Mouse (Mus musculus) heart, embryonic 15.5 days (tissue): ENCODE data around the gene Fer. TPM values are rescaled to one million over a fixed set of nuclear protein-coding genes. Genes with fewer than 3 reads are reported as not detected.

ENCODE experiments used
- ATAC-seq: fragments of 200-750 bp; cut with Nextera tagmentation; replicated peaks from 2 replicates; pipeline ENCODE4 v1.8.0; 2017; ENCODE audit warnings: low read depth, moderate TSS enrichment; ENCODE audit not compliant: insufficient number of reproducible peaks, insufficient read depth, low FRiP score
- H3K27ac ChIP-seq: fragments of 300-500 bp; sonication (generic); 2 replicates; pipeline ENCODE4 v1.5.1; 2015; ENCODE audit warnings: mild to moderate bottlenecking, inconsistent platforms
- H3K27me3 ChIP-seq: fragments of 300-500 bp; sonication (generic); 2 replicates; pipeline ENCODE4 v1.6.1; 2015; ENCODE audit warnings: inconsistent platforms
- H3K36me3 ChIP-seq: fragments of 300-500 bp; sonication (generic); 2 replicates; pipeline ENCODE4 v1.6.1; 2015; ENCODE audit warnings: mild to moderate bottlenecking, inconsistent platforms
- H3K4me1 ChIP-seq: fragments of 300-500 bp; sonication (generic); replicated peaks from 2 replicates; pipeline ENCODE4 v1.6.1; 2015; ENCODE audit warnings: inconsistent platforms
- H3K4me2 ChIP-seq: fragments of 300-500 bp; sonication (generic); 2 replicates; pipeline ENCODE4 v1.6.1; 2015; ENCODE audit warnings: inconsistent platforms, mild to moderate bottlenecking, moderate library complexity
- H3K4me3 ChIP-seq: fragments of 300-500 bp; sonication (generic); 2 replicates; pipeline ENCODE4 v1.5.1; 2015; ENCODE audit warnings: mild to moderate bottlenecking, inconsistent platforms
- H3K9ac ChIP-seq: fragments of 300-500 bp; sonication (generic); 2 replicates; pipeline ENCODE4 v1.6.1; 2015; ENCODE audit warnings: mild to moderate bottlenecking, inconsistent platforms
- H3K9me3 ChIP-seq: fragments of 300-500 bp; sonication (generic); replicated peaks from 2 replicates; pipeline ENCODE4 v1.6.1; 2016; ENCODE audit warnings: inconsistent platforms
- WGBS: fragments of 180-500 bp; shearing (Covaris S2); methylation state at CpG from one replicate; pipeline ENCODE4 v1.1.7; 2015; ENCODE audit warnings: mixed read lengths; 5-methylcytosine and 5-hydroxymethylcytosine counted together
- polyA plus RNA-seq: library from polyadenylated mRNA; unstranded; fragments of >200 nt; fragmentation: Nextera tagmentation; extraction: Ambion mirVana; gene quantifications from 2 replicates; pipeline ENCODE4 v1.2.1, GENCODE M21; 2015

The Fer gene
- polyA plus RNA-seq, 1 experiment from 2014 or later, result 20.5 TPM

DNA sequence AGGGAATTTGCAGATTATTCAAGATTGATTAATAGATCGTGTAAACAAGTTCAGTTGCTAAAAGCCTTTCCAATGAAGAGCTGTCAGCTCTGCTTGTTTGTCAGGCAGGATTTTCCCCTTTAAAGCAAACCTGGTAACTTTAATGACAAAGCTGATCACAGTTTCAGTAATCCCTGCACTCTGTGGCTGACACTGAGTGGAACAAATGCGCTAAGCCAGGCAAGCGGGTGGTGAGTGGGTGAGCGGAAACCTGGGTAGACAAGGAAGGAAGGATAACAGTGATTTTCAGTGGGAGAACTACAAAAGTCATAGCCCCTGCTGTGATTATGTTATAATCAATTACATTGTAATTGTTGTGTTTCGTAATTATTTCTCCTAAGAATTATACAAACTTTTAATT is 156.8 kb downstream of the Fer start:
- 75% methylated on average over 5 of the region's 5 CpGs for WGBS
- H3K4me1 ChIP-seq, result no peaks in the 10 kb centered on the region; the same call in 1 of the 2 replicates
- H3K4me3 ChIP-seq, result no peak overlapping the region
- no peak overlapping the region for H3K9ac ChIP-seq
- no peaks in the 10 kb centered on the region for H3K36me3 ChIP-seq
- no peak for ATAC-seq
- H3K27ac ChIP-seq, result no peak overlapping the region
- H3K9me3 ChIP-seq, result no peaks in the 10 kb centered on the region
- no peak overlapping the region for H3K4me2 ChIP-seq
- no peaks in the 10 kb centered on the region for H3K27me3 ChIP-seq

GRCm38 (mm10) chr17:64026485-64026884 is 163.6 kb downstream of the Fer start:
- H3K9ac ChIP-seq, result no peak overlapping the region
- WGBS, result 65% methylated on average over 2 of the region's 2 CpGs

DNA sequence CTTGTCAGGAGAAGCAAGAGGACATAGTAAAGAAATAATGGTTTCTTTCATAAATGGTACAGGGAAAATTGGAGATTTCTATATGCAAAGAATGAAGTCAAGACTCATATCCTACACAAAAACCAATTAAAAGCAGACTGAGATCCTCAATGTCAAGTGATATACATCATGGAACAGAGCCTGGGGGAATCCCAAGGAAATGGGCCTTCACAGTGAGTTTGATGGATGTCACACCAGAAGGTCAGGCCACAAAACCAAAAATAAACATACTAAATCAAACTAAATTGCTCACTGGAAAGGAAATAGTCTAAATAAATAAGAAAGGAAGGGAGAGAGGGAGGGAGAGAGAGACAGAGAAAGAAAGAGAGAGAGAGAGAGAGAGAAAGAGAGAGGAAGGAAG is 178.9 kb downstream of the Fer start:
- no peak overlapping the region for H3K9ac ChIP-seq
- H3K4me2 ChIP-seq, result no peak overlapping the region
- no peak overlapping the region for H3K27ac ChIP-seq
- H3K9me3 ChIP-seq, result no peaks in the 10 kb centered on the region
- no peak overlapping the region for H3K4me3 ChIP-seq
- peaks cover 4% of the 10 kb centered on the region; the same call in 1 of the 2 replicates for H3K4me1 ChIP-seq
- ATAC-seq, result no peak
- no peaks in the 10 kb centered on the region for H3K36me3 ChIP-seq
- H3K27me3 ChIP-seq, result no peaks in the 10 kb centered on the region

More at GRCm38 (mm10) chr17:64026485-64026884, 163.6 kb downstream of the Fer start:
- no peak overlapping the region for H3K4me3 ChIP-seq
- no peak for ATAC-seq
- H3K27ac ChIP-seq, result no peak overlapping the region
- H3K27me3 ChIP-seq, result no peaks in the 10 kb centered on the region
- H3K36me3 ChIP-seq, result no peaks in the 10 kb centered on the region
- H3K4me1 ChIP-seq, result no peaks in the 10 kb centered on the region
- H3K9me3 ChIP-seq, result no peaks in the 10 kb centered on the region
- H3K4me2 ChIP-seq, result no peak overlapping the region

GRCm38 (mm10) chr17:64045326-64045725 is 182.5 kb downstream of the Fer start:
- Histone ChIP-seq H3K36me3 (no peaks in the 10 kb centered on the region), H3K4me3 (no peak overlapping the region), H3K4me1 (peaks cover 4% of the 10 kb centered on the region; the same call in 1 of the 2 replicates), H3K4me2 (no peak overlapping the region), H3K9ac (no peak overlapping the region), H3K27me3 (no peaks in the 10 kb centered on the region), H3K27ac (no peak overlapping the region), H3K9me3 (no peaks in the 10 kb centered on the region)
- no peak for ATAC-seq
- WGBS, result 64% methylated on average over 7 of the region's 7 CpGs

GRCm38 (mm10) chr17:64046557-64046956 is 183.7 kb downstream of the Fer start:
- WGBS, result 86% methylated on average over 3 of the region's 3 CpGs
- Histone ChIP-seq H3K27me3 (no peaks in the 10 kb centered on the region), H3K27ac (no peak overlapping the region), H3K4me3 (no peak overlapping the region), H3K4me1 (peaks cover 4% of the 10 kb centered on the region; the same call in 1 of the 2 replicates), H3K36me3 (no peaks in the 10 kb centered on the region), H3K9ac (no peak overlapping the region), H3K9me3 (no peaks in the 10 kb centered on the region), H3K4me2 (no peak overlapping the region)
- ATAC-seq, result no peak

DNA sequence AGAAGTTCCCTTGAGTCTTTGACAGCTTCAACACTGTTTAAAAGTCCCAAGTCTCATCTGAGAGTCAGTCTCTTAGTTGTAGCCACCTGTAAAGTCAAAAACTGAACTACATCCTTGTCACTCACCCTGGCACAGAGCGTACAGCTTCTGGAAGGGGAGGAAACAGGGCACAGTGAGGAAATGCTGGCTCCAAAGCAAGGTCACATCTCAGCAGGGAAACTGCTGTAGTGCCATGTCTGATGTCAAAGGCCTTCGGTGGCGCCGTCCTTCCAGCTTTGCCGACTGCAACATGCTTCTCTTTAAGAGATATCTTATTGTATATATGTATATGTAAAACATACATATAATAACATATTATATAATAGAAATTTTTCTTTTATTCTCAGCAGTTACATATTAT is 188.0 kb downstream of the Fer start:
- H3K36me3 ChIP-seq, result no peaks in the 10 kb centered on the region
- no peaks in the 10 kb centered on the region for H3K4me1 ChIP-seq
- no peak overlapping the region for H3K4me3 ChIP-seq
- no peak overlapping the region for H3K27ac ChIP-seq
- ATAC-seq, result no peak
- H3K4me2 ChIP-seq, result no peak overlapping the region
- no peak overlapping the region for H3K9ac ChIP-seq
- no peaks in the 10 kb centered on the region for H3K9me3 ChIP-seq
- H3K27me3 ChIP-seq, result no peaks in the 10 kb centered on the region
- 87% methylated on average over 5 of the region's 5 CpGs for WGBS

- H3K27ac ChIP-seq, result no peak overlapping the region
- no peaks in the 10 kb centered on the region for H3K36me3 ChIP-seq
- no peaks in the 10 kb centered on the region for H3K4me1 ChIP-seq
- WGBS, result 76% methylated on average over 11 of the region's 11 CpGs
- no peaks in the 10 kb centered on the region for H3K9me3 ChIP-seq
- H3K4me2 ChIP-seq, result no peak overlapping the region
- H3K4me3 ChIP-seq, result no peak overlapping the region
- H3K27me3 ChIP-seq, result no peaks in the 10 kb centered on the region
- no peak overlapping the region for H3K9ac ChIP-seq
- no peak for ATAC-seq
Measured at GRCm38 (mm10) chr17:64053636-64054035, 190.8 kb downstream of the Fer start.

DNA sequence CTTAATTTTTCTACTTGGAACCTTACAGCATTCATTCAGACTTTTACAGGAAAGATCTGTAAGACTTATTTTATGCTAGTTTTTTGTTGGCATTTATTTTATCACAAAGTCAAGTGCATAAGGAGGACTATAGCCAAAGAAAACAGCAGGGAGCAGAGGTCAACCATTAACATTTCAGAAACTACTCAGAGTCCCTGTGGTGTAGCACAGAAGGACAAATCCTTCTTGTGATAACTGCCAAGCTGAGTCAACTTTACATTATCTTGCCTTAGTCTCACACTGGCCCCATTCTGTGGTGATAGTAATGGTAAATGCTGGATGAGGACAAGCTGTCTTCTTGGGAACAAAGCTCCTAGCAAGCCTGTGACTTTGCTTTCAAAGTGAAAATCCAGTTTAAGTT is 197.7 kb downstream of the Fer start:
- H3K4me1 ChIP-seq, result no peaks in the 10 kb centered on the region
- no peaks in the 10 kb centered on the region for H3K27me3 ChIP-seq
- no peaks in the 10 kb centered on the region for H3K9me3 ChIP-seq
- H3K4me2 ChIP-seq, result no peak overlapping the region
- H3K4me3 ChIP-seq, result no peak overlapping the region
- no peak overlapping the region for H3K9ac ChIP-seq
- H3K36me3 ChIP-seq, result no peaks in the 10 kb centered on the region
- no peak overlapping the region for H3K27ac ChIP-seq
- no peak; the same call in 1 of the 2 replicates for ATAC-seq

- no peak overlapping the region for H3K4me2 ChIP-seq
- H3K4me1 ChIP-seq, result no peaks in the 10 kb centered on the region
- no peaks in the 10 kb centered on the region for H3K9me3 ChIP-seq
- H3K36me3 ChIP-seq, result no peaks in the 10 kb centered on the region
- 74% methylated on average over 3 of the region's 3 CpGs for WGBS
- H3K27me3 ChIP-seq, result no peaks in the 10 kb centered on the region
- H3K4me3 ChIP-seq, result no peak overlapping the region
- ATAC-seq, result no peak
- H3K27ac ChIP-seq, result no peak overlapping the region
- H3K9ac ChIP-seq, result no peak overlapping the region
Measured at GRCm38 (mm10) chr17:64065243-64065642, 202.4 kb downstream of the Fer start.

DNA sequence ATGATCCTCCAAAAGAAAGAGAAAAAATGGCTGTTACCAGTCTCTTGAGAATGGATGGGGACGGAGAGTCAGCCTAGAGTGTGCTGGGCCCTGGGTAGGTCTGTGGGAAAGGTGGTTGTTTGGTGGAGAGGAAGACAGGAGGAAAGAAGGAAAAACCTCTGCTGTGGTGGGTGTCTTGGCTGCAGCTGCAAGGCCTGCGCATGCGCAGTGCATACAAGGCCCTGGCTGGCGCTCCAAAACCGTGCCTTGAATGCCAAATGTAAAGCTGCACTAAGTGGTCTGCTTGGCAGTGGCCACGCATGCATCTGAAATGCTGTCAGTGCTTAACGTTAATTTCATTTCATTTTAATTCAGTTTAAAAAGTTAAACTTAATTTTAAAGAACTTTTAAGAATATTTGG is 214.5 kb downstream of the Fer start:
- no peak for ATAC-seq
- WGBS, result 91% methylated on average over 7 of the region's 7 CpGs
- H3K27ac ChIP-seq, result no peak overlapping the region
- H3K9ac ChIP-seq, result no peak overlapping the region
- H3K36me3 ChIP-seq, result no peaks in the 10 kb centered on the region
- H3K4me3 ChIP-seq, result no peak overlapping the region
- H3K4me1 ChIP-seq, result no peaks in the 10 kb centered on the region
- no peaks in the 10 kb centered on the region for H3K27me3 ChIP-seq
- H3K9me3 ChIP-seq, result no peaks in the 10 kb centered on the region
- H3K4me2 ChIP-seq, result no peak overlapping the region

DNA sequence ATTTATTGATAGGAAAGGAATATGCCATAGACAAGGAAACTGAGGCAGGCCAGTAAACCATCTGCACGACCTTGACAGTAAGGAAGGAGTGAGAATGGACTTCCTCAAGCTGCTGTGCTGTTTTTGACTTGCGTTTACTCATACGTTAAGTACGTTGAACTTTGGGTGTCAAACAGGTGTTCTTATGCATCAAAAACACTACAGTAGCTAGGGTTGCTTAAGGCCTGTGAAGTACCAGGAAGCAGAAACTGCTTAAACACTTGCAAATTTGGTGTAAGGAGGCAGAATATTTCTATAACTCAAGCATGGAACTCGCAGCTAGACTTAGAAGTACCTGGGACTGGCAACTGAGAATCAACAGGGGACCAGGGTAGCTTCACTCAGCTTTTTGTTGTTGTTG is 221.9 kb downstream of the Fer start:
- Histone ChIP-seq H3K4me2 (no peak overlapping the region), H3K4me1 (no peaks in the 10 kb centered on the region), H3K9me3 (no peaks in the 10 kb centered on the region), H3K36me3 (no peaks in the 10 kb centered on the region), H3K4me3 (no peak overlapping the region), H3K27ac (no peak overlapping the region), H3K27me3 (no peaks in the 10 kb centered on the region), H3K9ac (no peak overlapping the region)
- ATAC-seq, result no peak
- 81% methylated on average over 5 of the region's 5 CpGs for WGBS

GRCm38 (mm10) chr17:64085493-64085892 is 222.6 kb downstream of the Fer start:
- Histone ChIP-seq H3K4me3 (no peak overlapping the region), H3K9me3 (no peaks in the 10 kb centered on the region), H3K27me3 (no peaks in the 10 kb centered on the region), H3K4me2 (no peak overlapping the region), H3K36me3 (no peaks in the 10 kb centered on the region), H3K4me1 (no peaks in the 10 kb centered on the region), H3K27ac (no peak overlapping the region), H3K9ac (no peak overlapping the region)
- WGBS, result 78% methylated on average over 2 of the region's 2 CpGs
- no peak for ATAC-seq
